Mouse (Mus musculus) spleen, postnatal 4 days (tissue): ENCODE results near the gene Msantd2.

Source experiments
- DNase-seq, 2 experiments: peaks; one replicate each; pipeline ENCODE4 v3.0.0; 2022; ENCODE audit warnings: low spot score in 2 of 2

The Msantd2 gene

DNA sequence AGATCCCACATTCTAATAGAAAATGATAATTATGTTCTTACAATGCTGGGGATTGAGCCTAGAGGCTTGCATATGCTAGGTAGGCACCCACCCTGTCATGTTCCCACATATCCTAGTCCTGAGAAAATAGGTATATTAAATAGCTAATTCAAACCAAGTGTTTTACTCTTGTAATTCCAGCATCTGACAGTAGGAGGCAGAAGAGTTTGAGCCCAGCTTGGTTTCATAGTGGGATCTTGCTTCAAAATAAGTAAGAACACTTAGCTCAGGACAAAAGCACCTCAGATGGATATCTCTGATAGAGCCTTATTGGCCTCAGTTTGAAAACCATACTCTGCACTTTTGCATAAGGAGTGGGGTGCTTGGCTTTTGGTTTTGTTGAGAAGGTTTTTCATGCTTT is 15.2 kb downstream of the Msantd2 start:
- no peak for DNase-seq

DNA sequence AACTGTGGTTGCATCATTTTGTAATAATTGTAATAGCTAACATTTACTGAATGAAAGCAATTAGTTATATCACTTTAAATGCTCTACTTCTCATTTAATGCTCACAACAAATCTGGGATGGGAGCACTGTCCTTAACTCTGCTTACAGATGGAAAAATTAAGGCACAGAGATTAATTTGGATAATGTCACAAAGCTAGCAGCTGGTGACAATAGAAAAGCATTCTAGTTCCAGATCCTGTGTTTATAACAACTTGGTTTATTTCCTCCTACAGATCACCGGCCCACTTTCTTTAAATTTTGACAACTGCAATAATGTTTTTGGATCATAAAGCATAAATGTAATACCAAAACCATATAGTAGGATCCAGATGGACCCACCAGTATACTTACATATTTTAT is 16.9 kb downstream of the Msantd2 start:
- no peak for DNase-seq

DNA sequence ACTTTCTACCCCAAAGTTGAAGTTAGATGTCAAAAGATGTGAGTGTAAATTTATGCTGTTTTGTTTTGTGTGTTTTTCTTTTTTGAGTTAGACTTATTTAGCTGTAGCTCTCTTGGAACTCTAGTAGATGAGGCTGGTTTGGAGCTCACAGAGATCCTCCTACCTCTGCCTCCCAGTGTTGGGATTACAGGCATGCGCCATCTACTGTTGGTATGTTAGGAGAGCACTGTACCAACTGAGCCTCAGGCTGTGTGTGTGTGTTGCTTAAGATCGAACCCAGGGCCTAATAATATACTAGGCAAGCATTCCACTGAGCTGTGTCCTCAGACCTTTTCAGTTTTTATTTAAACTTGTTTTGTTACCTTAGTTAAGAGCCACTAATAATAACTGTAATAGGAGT is 23.0 kb downstream of the Msantd2 start:
- no peak for DNase-seq

DNA sequence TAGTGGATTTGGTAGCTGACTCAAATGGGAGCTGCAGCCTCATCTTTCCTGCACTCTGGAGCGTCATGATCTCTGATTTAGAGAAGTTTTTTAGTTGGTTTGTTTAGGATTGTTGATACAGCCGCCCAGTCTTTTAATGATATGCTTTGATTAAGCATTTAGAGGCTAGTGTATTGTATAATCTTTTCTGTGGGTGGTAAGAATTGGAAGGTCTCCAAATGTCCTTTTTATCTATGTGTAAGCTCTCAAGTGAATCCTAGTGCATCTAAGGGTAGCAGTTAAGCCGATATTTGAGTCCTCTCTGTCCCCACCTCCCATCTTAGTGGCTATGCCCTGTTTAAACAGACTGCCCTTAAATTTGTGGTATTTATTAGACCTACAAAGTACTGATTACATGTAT is 25.3 kb downstream of the Msantd2 start:
- no peak for DNase-seq

DNA sequence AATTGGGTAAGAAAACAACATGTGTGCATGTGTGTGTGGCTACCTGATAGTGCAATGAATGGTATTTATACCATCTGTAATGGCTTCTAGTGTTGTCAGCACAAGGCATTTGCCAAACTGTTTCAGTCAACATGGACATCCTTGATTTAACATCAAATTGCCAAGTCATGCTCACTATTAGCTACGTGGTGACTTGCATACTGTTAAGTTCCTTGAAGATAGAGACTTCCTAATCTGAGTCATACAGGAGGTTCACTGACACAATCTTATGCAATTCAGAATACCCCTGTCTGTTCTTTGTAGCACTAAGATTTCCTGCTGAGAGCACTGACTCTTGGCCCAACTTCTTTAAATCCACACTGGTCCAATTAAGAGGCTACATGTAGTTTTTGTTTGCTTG is 28.3 kb downstream of the Msantd2 start:
- DNase-seq: no peak

DNA sequence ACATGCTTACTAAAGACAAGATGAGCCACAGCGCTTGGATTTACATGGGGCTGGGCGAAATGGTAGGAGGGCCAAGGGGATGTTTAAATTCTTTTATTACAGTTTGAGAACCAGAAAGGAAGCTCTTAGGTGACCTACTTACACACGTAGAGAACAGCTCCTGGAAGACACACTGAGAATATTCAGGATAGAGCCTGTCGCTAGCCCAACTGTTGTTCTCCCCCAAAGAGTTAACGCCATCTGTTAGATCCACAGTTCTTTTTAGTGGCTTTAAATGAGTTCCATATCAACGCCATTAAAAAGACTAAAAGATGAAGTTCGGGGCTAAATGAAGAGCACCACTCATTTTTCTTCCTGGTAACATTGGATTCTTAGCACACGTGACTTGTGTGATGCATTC is 29.9 kb downstream of the Msantd2 start:
- DNase-seq: no peak

DNA sequence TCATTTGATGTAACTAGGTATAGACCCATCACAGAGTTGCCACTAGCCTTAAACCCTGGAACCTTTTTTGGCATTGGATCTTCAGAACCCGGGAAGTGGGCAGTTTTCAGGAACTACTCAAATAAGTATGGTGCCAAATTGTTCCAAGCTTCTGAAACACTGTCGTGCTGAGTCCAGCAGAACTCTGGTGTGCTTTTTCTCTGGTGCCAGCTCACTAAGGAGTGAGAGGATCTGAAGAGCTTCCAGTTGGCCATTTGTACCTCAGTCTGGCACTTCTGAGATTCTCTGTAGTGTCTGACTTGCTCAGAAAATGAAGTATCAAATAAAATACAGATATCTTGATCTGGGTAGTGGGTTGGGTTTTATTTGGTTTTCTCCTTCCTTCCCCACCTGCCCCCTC is 30.9 kb downstream of the Msantd2 start:
- DNase-seq: no peak

DNA sequence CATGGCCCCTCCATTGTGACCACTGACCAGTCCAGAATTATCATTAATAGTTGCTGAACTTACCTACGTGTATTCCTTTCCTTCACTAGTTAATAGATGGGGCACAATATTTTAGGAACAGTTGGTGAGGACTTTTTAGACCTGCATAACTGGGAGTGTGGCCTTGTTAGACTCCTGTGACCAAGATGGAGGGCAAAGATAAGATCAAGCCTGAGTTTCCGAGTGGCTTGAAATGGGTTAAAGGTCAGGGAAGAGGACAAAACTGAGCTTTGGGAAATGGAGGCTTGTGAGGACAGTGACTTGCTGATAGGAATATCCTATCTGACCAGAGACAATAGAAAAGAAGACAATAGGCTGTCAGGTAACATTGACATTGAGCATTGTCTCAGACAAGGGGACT is 36.3 kb downstream of the Msantd2 start:
- DNase-seq: no peak

DNA sequence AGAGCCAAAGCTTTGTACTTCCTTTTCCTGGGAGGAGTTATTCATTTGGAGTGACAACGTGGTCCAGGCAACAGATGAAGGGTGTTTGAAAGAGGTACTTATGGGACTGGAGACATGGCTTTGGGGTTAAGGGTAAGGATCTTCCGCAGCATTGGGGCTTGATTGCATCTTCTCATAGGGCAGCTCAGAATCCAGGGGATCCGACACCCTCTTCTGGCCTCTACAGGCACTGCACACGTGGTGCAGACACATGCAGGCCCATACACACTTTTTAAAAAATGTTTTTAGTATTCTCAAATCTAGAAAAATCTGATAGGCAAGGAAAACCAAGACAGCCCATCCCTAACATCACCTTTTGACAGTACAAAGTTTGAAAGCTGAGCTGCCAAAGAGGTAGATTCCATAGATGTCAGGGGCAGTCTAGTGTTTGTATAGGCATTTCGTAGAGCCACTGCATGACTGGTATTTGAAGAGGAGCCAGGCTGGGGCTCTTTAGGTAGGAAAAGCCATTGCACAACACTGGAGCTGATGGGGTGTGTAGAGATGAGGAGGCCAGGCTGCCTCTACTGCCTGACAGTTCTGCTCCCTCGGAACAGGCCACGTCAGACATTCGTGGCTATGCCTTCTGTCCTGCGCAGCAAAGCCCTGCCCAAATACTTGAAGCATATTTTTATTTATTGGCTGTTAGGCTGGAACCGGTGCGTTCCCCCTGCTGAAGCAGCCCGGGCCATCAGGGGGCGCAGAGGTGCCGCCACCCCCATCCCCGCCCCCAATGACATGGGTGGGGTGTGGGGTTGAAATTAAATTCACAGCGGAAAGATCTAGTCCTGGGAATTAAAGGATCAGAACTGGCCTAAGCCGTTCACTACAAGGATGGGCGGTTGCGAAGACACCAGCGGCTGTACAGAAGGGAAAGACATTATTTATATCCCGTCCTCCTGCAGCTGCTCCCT is 37.6 kb downstream of the Msantd2 start:
- no peak for DNase-seq

DNA sequence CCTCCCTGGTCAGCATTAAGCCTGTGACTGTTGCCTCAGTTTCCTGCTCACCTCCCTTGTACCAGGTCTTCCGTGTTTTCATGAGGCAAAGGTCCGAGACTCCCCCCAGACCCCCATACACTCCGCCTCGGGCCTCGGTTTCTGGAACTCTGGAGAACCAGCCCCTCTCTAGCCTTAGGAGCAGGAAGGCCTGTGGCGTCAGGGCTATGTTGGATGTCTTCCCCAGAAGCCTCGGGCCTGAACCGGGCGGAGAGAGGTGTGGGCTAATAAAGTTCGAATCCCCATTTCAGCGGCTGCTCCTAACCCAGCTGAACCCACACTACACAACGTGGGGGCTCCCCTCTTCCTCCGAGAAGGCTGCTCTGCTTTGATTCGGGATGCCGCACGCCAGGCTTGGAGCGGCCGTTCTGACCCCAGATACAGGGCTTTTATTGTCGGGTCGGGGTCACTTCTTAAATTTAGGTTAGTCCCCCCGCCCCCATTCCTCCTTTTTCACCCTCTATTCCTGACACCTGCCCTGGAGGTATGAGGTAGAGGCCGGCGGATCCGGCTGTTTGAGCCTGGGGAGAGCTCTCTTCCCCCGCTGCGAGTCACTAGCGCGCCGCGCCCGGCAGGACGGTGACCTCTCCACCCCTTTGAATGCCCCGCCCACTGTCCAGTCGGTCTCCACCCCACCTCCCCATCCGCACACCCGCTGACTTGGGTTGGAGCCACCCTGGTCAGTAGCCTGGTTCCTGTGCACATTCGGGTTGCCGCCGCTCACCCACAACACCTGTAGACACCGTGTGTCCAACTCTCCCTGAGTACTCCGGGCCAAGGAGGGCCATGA is 38.5 kb downstream of the Msantd2 start, which contains the start of gene Esam:
Gene Esam (plus strand): TSS at position 683 of the 829 bp plus-strand sequence.
- peak in 1 of 2 experiments; percentile 69 for DNase-seq

DNA sequence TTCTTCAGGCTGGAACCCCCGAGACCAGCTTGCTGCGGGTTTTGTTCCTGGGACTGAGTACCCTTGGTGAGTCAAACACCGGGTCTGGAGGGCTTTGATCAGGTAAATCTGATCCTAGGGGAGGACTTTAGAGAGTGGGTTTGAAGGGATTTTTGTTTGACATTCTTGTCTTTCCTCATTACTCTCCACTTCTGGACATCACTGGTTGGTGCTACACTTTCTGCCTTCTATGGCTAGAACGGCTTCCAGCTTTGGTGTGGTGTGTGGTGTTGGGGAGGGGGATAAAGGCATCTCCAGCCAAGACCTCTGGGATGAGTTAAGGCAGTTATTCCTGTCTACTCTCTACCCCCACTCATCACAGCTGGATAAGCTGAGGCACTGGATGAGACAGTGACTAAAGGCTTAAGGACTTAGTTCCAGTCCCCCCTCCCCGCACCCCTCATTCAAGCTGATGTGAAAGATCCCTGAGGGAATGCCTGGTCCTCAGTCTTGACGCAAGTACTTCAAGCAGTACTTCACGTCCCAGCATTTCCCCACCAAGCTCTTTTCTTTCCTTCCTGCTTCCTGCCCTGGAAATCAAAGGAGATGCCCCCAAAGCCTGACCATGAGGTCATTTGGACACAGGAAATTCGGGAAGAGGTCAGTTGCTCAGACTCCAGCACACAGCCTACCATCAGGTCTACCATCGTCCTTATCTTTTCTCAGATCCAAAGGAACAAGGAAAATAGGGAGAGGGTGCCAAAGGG is 39.3 kb downstream of the Msantd2 start:
- DNase-seq: no peak

DNA sequence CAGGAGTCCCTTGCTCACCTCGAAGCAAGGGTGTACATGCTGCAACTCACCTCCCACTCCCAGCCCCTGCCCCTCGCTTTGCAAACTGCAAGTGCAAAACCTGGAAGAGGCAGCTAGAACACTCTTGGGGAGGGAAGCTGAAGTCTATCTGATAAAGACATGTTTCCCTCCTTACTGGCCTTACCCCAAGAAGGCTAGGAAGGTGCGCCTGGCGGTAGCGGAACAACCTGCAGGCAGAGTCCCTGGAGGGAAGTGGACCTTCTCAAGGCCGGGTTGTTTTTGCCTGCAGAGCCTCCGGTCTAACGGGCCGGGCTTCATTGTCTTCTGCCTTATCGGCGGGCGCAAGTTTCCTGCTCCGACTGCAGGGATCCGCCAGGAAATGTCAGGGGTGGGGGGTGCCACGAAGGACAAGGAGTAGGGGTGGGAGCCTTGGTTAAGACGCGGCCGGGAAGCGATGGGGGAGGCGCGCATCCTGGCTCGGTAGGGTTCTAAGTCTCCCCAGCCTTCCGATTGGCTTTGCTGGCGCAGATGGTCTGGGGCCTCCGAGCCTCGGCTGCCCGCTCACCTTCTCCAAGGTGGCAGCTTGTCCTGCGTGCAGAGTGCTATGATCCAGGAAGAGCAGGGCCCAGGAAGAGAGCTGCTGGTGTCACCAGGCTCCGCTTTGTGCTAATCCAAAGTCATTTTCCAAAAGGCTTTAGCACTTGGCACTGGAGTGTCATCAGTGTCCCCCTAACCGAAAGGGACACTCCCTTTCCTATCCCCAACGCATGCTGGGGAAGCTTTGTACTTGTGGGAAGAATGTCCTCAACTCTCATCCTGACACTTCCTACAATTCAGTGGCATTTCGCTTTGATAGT is 41.1 kb downstream of the Msantd2 start:
- peak; percentile 30 to 66 for DNase-seq

DNA sequence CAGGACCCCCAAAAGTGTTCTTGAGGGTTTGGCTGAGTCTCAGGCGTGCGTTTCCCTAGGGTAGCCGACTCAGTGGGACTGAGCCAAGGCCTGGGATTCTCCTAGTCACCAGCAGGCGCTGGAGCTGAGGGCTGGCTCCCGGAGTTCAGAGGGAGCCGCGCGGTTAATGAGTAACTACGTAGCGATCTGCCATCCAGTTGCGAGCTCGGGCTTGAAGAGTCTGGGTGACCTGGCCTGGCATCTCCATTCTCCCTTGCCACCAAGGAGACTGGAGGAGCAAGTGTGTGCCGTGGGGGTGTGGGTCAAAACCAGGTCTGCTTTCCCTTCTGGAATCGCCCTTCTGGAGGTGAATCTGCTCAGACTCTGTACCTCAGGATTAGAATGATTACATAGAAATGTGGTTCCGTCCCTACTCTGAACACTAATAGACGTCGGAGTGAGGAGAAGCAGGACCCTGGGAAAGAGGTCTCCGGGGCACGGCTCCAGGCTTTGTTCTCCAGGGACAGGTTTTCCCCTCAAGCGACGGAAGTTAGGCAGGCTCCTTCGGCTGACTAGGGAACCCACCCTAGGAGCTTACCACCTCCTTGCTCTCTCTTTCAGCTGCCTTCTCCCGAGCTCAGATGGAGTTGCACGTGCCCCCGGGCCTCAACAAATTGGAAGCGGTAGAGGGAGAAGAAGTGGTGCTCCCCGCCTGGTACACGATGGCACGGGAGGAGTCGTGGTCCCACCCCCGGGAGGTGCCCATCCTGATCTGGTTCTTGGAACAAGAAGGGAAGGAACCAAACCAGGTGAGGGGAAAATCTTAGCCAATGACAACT is 42.0 kb downstream of the Msantd2 start:
- no peak for DNase-seq

DNA sequence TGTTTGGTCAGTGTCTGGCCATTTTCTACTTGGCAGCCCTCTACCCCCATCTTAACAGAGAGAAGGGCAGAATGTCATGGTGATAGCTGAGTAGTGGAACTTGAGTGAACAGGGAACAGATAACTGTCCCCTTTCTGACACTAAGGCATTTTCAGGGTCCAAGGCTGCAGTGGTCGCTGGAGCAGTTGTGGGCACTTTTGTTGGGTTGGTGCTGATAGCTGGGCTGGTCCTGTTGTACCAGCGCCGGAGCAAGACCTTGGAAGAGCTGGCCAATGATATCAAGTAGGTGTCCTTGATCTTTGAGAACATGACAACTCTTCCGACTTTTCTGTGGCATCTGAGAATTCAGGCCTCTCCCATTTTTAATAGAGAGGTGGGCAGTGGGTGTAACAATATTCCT is 47.7 kb downstream of the Msantd2 start:
- no peak for DNase-seq

DNA sequence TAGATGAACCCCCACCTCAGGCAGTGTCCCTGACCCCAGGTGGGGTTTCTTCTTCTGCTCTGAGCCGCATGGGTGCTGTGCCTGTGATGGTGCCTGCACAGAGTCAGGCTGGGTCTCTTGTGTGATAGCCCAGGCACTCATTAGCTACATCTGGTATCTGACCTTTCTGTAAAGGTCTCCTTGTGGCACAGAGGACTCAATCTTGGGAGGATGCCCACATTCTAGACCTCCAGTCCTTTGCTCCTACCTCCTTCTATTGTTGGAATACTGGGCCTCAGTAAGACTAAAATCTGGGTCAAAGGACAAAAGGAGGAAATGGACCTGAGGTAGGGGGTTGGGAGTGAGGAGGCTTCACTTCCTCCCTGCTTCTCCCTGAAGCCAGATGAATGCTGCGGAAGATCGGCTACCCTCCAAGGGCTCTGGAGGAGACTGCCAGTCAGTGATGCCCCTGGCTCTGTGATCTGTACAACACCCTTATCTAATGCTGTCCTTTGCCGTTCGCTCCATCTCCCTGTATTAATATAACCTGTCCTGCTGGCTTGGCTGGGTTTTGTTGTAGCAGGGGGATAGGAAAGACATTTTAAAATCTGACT is 48.6 kb downstream of the Msantd2 start:
- DNase-seq: no peak

DNA sequence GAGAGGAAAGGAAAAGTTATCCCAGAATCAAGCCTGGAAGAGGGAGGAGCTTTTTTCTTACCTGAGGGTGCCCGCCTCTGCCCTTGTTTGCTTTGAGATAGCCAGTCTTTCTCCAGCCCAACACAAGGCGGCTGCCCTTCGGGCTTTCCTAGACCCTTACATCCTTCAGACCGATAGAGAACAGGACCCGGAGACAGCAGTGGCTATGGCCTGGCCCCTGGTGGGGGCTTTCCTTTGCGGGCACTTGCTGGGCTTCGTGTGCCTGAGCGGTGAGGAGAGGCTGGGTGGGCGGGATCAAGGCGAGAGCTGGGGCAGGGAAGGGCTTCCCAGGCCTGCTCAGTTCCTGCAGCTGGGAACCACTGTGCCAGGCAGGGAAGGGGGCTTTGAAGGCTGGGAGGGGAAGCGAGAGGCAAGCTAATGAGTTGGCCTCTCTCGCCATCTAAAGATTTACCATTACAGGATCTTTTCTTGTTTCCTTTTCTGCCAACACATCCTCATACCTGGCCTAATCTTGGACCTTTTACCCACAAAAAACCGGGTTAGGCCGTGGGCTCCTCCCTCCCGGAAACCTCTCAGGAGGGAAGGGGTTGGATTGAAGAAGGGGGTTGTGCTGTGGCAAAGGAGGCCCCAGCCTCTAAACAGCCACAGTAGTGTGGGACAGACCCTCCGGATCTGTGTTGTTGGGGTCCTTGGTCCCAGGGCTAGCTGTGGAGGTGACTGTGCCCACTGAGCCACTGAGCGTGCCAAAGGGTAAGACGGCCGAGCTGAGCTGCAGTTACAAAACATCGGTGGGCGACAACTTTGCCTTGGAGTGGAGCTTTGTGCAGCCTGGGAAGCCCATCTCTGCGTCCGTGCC is 50.3 kb downstream of the Msantd2 start, which contains the start of gene Vsig2:
Gene Vsig2 (plus strand): TSS at position 86 of the 856 bp plus-strand sequence.
- no peak for DNase-seq

DNA sequence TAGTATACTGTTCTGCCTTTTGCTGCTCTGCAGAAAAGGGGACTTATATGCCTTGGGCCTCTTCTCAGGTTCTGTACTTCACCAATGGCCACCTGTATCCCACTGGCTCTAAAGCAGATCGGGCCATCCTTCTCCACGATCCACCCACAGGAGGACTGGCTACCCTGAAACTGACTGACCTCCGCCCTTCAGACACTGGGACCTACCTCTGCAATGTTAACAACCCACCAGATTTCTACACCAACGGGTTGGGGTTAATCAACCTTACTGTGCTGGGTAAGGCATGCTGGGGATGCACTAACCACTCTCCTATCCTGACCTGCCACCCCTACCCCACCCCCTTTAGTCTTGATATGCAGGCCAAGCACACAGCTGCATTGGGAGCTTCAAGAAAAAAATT is 51.1 kb downstream of the Msantd2 start:
- no peak for DNase-seq

DNA sequence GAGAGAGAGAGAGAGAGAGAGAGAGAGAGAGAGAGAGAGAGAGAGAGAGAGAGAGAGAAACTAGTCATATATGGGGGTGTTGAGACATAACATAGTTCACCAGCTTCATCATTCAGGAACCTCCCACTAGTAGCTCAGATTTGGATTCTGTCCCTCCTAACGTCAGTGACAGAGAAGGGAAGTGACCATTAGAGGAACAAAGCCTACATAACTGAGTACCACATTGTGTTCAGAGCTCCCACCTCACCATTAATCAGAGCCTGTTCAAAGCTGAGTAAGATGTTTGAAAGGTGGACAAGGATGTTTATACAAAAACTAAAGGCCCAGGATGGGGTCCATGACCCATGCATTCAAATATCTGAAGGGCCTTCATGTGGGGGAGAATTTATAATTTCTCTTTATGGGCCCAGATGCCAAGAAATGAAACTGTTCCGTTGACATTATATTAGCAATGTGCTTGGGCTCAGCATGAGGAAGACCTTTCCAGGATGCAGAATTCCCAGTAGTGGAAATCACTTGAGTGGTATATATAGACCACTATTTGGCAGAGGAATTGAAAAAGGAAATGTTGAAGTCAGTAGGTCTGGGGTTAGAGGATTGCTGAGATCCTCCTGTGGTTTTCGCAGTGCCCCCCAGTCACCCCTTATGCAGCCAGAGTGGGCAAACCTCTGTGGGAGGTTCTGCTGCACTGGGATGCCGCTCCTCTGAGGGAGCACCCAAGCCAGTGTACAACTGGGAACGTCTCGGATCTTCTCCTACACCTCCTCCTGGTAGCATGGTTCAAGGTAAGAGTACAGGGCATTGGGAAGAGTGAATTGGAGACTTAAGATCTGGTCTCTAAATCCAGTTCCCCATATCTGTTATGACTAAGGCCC is 51.8 kb downstream of the Msantd2 start:
- DNase-seq: no peak
